Mouse (Mus musculus): ENCODE data around the gene Serpinf2.
A peak's percentile ranks its signal among the peaks of the same experiment; 100 is the strongest.

Gene Serpinf2

DNA sequence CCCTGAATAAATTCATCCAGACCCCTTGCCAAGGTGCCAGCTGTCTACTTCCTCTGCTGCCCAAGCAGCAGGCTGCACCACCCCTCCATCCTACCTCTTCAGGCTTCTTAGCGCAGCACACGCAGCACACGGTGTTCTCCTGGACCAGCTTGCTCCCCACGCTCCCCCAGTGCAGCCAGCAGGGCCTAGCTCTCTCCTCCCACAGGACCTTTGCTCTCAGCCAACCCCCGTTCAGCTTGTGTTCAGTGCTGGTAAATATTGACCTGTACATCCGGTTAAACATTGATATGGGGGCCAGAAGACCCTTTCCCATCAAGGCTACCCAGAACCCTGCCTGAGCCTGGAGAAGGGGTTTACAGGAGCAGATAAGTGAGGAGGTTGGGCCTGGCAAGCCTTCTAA, at the start of gene Serpinf2:
TSS of gene Serpinf2 (minus strand) at position 229 of the 400 bp plus-strand sequence.
- no peak for DNase-seq (ENCODE audit: low read depth, low spot score)

GRCm38 (mm10) chr11:75487496-75487895, 48.1 kb upstream of the Serpinf2 start:
- DNase-seq (ENCODE audit: low read depth, low spot score) = no peak

DNA sequence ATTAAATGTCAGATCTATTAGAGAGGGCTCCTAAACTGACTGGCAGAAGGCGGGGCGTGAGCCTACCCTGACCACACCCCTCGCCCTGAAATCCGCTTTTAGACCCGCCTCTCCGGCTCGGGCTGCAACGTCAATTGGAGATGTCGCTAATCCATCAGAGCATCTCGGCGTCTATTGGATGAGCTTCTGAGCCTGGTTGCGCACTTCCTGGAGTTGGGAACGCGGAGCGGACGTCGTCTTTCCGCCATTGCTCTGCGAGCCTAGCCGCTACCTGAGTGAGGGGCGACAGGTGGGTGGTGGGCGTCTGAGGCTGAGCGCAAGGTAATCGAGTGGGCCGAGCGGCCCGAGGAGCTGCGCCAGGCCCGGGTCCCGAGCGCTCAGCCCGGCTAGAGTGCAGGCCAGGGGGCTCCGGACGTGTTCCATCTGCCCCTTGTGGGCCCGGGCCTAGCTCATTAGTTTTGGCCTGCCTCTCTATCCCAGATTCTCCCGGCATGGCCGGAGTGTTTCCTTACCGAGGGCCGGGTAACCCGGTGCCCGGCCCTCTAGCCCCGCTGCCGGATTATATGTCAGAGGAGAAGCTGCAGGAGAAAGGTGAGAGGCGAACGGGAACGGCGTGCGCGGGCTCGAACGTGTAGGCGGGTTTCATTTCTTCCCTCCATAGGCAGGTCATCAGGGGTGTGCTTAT, 47.4 kb upstream of the Serpinf2 start, which contains the start of gene Prpf8:
TSS of gene Prpf8 (plus strand) at position 216 of the 685 bp plus-strand sequence.
- DNase-seq (ENCODE audit: low read depth, low spot score) = peak; percentile 98

DNA sequence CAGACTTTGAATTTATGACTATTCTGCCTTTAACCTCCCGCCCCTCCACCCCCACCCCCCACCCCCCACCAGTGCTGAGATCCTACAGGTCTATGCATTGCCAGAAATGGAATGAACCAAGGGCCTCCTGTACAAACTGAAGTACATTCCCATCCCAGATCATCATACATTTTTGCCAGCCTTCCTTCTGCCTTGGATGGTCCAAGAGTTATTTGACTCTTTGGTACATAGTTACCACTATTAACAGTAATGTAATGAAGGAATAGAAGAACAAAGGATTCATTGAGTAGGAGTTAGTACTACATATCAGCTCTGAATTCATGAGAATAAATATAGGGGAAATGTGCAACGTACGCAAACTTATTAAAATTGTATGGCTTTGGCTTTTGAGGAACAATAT, 46.8 kb upstream of the Serpinf2 start:
- no peak for DNase-seq (ENCODE audit: low read depth, low spot score)

GRCm38 (mm10) chr11:75473376-75473775, 34.0 kb upstream of the Serpinf2 start:
- DNase-seq (ENCODE audit: low read depth, low spot score) = no peak

DNA sequence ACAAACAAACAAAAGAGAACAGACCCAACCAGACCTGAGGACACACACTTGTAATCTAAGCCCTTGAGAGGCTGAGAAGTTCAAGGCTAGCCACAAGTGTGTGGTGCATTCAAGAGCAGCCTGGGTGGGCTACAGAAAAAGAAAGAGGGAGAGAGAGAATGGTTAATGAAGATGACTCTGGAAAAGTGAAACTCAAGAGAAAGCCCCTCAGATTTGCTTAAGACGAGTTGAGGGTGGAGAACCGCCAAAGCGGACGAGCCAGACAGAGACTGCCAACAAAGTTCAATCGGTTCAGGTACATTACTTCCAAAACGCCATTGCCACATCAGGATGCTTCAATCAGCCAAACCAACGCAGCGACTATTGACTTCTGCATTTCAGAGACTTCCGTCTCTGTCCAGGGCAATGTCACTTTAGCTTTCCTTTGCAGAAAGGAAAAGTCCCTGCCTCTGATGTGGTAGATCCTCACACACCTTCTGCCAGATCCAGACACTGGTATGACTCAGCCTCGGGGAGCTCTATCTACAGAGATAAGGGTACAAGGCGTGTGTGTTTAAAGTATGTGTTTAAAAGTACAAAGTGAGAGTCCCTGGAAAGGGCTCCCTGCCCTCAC, 33.2 kb upstream of the Serpinf2 start:
- DNase-seq (ENCODE audit: low read depth, low spot score) = no peak

DNA sequence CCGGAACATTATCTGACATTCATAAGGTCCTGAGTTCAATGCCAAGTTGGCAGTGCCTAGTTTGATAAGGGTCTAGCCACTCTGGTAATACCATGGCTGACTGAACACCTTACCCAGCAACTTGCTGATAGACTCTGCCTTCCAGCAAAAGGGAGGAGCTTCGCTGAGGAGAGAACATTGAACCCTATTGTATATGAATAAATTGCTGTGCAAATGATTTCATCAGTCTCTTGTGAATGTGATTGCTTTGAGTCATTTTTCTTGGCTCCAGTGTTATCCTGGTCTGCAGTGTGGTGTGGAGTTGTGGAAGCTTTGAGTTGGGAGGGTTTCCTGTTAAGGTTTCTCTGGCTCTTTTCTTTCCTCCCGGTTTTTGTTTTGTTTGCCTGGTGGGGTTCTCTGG, 31.3 kb upstream of the Serpinf2 start:
- no peak for DNase-seq (ENCODE audit: low read depth, low spot score)

DNA sequence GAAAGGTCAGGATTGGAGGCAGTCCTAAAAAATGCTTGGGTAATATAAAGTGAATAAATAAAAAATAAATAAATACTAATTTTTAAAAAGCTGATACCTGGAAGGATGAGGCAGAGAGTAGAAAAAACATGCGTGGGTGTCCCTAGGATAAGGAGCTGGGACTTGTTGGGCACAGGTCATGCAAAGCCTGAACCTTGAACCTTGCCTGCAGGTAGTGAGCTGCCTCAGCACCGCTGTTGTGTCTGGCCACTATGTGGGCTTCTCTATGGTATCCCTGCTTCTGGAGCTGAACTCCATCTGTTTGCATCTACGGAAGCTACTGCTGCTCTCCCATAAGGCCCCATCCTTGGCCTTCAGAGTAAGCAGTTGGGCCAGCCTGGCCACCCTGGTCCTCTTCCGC, 29.9 kb upstream of the Serpinf2 start:
- no peak for DNase-seq (ENCODE audit: low read depth, low spot score)

DNA sequence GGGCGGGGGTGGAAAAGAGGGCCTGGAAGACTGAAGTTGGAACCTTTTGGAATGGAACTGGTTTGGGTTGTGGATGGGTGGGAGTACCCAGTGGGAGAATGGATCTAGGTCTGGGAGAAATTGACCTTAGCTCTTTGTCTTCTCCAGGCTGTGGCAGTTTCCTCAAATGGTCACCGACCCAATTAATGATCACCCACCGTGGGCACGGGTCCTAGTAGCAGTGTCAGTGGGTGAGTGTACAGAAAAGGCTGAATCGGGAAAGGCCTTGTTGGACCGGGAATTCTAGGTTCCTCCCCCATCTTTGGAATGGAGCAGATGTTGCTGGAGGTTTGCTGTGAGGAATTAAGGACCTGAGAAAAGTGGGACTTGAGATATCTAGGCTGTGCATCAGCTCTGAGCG, 29.0 kb upstream of the Serpinf2 start:
- DNase-seq (ENCODE audit: low read depth, low spot score) = no peak

- DNase-seq (ENCODE audit: low read depth, low spot score) = no peak
Measured at GRCm38 (mm10) chr11:75467512-75468215, 28.3 kb upstream of the Serpinf2 start.

DNA sequence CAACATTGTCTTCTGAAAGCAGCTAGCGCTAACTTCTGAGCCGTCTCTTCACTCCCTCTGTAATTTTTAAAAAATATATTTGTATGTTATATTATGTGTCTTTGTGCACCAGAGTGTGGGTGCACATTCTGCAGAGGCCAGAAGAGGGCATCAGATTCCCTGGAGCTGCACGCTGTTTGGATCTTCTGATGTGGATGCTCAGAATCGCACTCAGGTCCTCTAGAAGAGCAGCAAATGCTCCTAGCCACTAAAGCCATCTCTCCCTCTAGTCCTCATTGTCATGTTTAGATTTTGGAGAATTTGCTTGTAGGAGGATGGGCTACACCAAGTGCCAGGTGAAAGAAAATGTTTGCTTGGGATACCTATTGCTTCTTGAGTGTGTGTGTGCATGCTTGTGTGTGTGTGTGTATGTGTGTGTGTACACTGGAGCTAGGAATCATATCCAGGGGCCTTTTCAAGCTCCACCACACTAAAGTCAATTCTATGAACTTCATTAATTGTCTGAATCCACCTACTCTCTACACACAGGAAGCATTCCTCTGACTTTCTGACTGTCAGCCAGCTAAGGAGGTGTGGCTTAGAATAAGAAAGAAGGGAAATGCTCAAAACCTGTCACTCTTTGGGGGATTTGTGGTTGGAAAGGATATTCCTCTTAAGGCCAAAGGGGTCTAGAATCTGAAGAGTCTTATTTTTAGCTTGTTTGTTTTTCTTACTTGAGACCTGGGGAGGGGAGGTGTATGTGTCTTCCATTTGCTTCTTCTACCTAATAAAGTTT, 27.5 kb upstream of the Serpinf2 start:
- DNase-seq (ENCODE audit: low read depth, low spot score) = no peak

GRCm38 (mm10) chr11:75465051-75465450, 25.7 kb upstream of the Serpinf2 start:
- no peak for DNase-seq (ENCODE audit: low read depth, low spot score)

DNA sequence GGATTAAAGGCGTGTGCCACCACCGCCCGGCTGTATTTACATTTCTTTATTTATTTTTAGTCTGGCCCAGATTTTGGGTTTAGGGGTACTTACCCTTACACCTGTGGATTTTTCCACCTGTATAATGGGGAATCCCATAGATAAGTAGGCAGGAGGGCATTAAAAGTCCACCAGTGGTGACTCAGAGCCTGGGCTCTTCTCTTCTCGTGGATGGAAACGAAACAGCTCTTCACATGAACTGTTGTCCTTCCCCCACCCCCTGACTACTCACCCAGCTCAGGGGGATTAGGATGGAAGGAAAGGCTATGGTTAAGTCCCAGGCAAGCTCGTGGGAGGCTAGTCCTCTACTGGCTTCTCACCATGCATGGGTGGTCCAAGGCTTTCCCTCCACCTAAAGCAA, 25.0 kb upstream of the Serpinf2 start:
- DNase-seq (ENCODE audit: low read depth, low spot score) = no peak

- DNase-seq (ENCODE audit: low read depth, low spot score) = no peak
Measured at GRCm38 (mm10) chr11:75463624-75464023, 24.2 kb upstream of the Serpinf2 start.

GRCm38 (mm10) chr11:75462865-75463336, 23.5 kb upstream of the Serpinf2 start:
- peak; percentile 91 for DNase-seq (ENCODE audit: low read depth, low spot score)

GRCm38 (mm10) chr11:75462253-75462783, 22.9 kb upstream of the Serpinf2 start:
- DNase-seq (ENCODE audit: low read depth, low spot score) = no peak

GRCm38 (mm10) chr11:75461743-75462252, 22.4 kb upstream of the Serpinf2 start:
- DNase-seq (ENCODE audit: low read depth, low spot score) = no peak

- DNase-seq (ENCODE audit: low read depth, low spot score) = peak; percentile 100
Measured at GRCm38 (mm10) chr11:75460844-75461742, 21.7 kb upstream of the Serpinf2 start, which contains the start of gene Tlcd2. TSS of gene Tlcd2 (plus strand) at chr11:75461715.

GRCm38 (mm10) chr11:75460103-75460843, 20.9 kb upstream of the Serpinf2 start:
- peak; percentile 84 for DNase-seq (ENCODE audit: low read depth, low spot score)

- no peak for DNase-seq (ENCODE audit: low read depth, low spot score)
Measured at GRCm38 (mm10) chr11:75459751-75460102, 20.3 kb upstream of the Serpinf2 start.
